Mouse (Mus musculus) embryonic facial prominence, embryonic 13.5 days (tissue): Measurements from ENCODE around the gene Olfr1042. TPM values are rescaled to one million over a fixed set of nuclear protein-coding genes. Genes with fewer than 3 reads are reported as not detected.

Experiments used
- polyA plus RNA-seq: library from polyadenylated mRNA; unstranded; fragments of >200 nt; fragmentation: Nextera tagmentation; extraction: Ambion mirVana; gene quantifications from 2 replicates; pipeline ENCODE4 v1.2.1, GENCODE M21; 2015

Olfr1042 gene
- polyA plus RNA-seq, 1 experiment from 2014 or later = not detected

Other genes with a start within 250 kb of the Olfr1042 start
- gene Olfr1025-ps1, start 246.6 kb downstream of the Olfr1042 start, polyA plus RNA-seq = 0.22 TPM in 1 of 2 replicates, not detected in the other
- not detected in 2 replicates for gene Olfr1026, start 240.3 kb downstream of the Olfr1042 start, polyA plus RNA-seq
- gene Olfr1028, start 211.4 kb downstream of the Olfr1042 start, polyA plus RNA-seq = not detected in 2 replicates
- gene Olfr1029, start 187.9 kb downstream of the Olfr1042 start, polyA plus RNA-seq = not detected in 2 replicates
- not detected in 2 replicates for gene Olfr1030, start 182.6 kb downstream of the Olfr1042 start, polyA plus RNA-seq
- gene Olfr1031, start 171.5 kb downstream of the Olfr1042 start, polyA plus RNA-seq = not detected in 2 replicates
- not detected in 2 replicates for gene Olfr1032, start 156.3 kb downstream of the Olfr1042 start, polyA plus RNA-seq
- gene Olfr1033, start 141.2 kb downstream of the Olfr1042 start, polyA plus RNA-seq = 0.41 and 0.43 TPM in 2 replicates
- not detected in 2 replicates for gene Olfr1034, start 116.0 kb downstream of the Olfr1042 start, polyA plus RNA-seq
- gene Olfr1036, start 87.8 kb downstream of the Olfr1042 start, polyA plus RNA-seq = 0.06 TPM in 1 of 2 replicates, not detected in the other
- not detected in 2 replicates for gene Olfr1037, start 74.5 kb downstream of the Olfr1042 start, polyA plus RNA-seq
- 0.08 TPM in 1 of 2 replicates, not detected in the other for gene Olfr1039, start 25.9 kb downstream of the Olfr1042 start, polyA plus RNA-seq
- gene Olfr1040, start 15.1 kb downstream of the Olfr1042 start, polyA plus RNA-seq = not detected in 2 replicates
- 0.18 TPM in 1 of 2 replicates, not detected in the other for gene Olfr1043, start 5.7 kb upstream of the Olfr1042 start, polyA plus RNA-seq
- not detected in 2 replicates for gene Olfr1044, start 16.0 kb upstream of the Olfr1042 start, polyA plus RNA-seq
- not detected in 2 replicates for gene Olfr52, start 23.8 kb upstream of the Olfr1042 start, polyA plus RNA-seq
- gene Olfr1045, start 41.2 kb upstream of the Olfr1042 start, polyA plus RNA-seq = not detected in 2 replicates
- gene Olfr1046, start 57.5 kb upstream of the Olfr1042 start, polyA plus RNA-seq = not detected in 2 replicates
- not detected in 2 replicates for gene Olfr1047, start 69.6 kb upstream of the Olfr1042 start, polyA plus RNA-seq
- gene Olfr1048, start 78.5 kb upstream of the Olfr1042 start, polyA plus RNA-seq = not detected in 2 replicates
- gene Olfr1049, start 96.5 kb upstream of the Olfr1042 start, polyA plus RNA-seq = not detected in 2 replicates
- gene Olfr1051, start 117.2 kb upstream of the Olfr1042 start, polyA plus RNA-seq = not detected in 2 replicates
- not detected in 2 replicates for gene Olfr1052, start 130.6 kb upstream of the Olfr1042 start, polyA plus RNA-seq
- not detected in 2 replicates for gene Olfr1053, start 153.4 kb upstream of the Olfr1042 start, polyA plus RNA-seq
- gene Olfr1054, start 173.6 kb upstream of the Olfr1042 start, polyA plus RNA-seq = not detected in 2 replicates
- gene Olfr1055, start 188.4 kb upstream of the Olfr1042 start, polyA plus RNA-seq = not detected in 2 replicates
- gene Olfr1056, start 200.6 kb upstream of the Olfr1042 start, polyA plus RNA-seq = not detected in 2 replicates
- not detected in 2 replicates for gene Olfr1057, start 216.6 kb upstream of the Olfr1042 start, polyA plus RNA-seq
- gene Olfr1058, start 226.7 kb upstream of the Olfr1042 start, polyA plus RNA-seq = 0.30 TPM in 1 of 2 replicates, not detected in the other